Mouse (Mus musculus): ENCODE data around the gene Ubr7. TPM values are rescaled to one million over a fixed set of nuclear protein-coding genes. Genes with fewer than 3 reads are reported as not detected.

Ubr7 gene
- total and polyA plus RNA-seq, 2 experiments from 2014 or later, result 26.2 to 47.2 TPM

DNA sequence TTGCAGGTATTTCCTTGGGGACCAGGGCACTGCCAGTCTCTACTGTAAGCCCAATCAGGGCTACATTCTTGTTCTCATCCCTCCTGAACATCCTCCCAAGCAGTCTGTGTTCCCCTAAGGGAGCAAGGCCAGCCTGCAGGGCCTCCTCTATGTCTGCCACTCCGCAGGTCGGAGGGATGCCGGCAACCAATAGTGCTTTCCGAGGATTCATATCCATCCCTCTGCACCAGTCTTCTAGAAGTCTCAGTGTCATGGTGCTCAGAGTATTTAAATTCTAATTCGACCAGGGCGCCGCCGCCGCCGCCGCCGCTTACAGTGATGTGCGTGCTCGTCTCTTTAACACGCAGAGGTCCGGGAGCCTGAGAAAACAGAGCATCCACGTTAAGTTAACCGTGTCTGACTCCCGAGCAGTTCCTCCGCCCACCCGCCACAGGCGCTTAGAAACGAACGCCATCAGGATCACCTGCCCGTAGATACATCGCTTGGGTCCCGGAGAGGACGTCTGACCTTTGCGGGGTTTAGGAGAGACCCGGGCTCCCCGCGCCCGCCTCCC lies 14.7 kb upstream of the Ubr7 start:
- TF ChIP-seq CTCF (IDR thresholded peaks at IDR 0.05; ENCODE audit: low read depth), result no peak
- Histone ChIP-seq H3K4me3 (ENCODE audit: low read length) (peak overlapping the region; percentile 76), H3K36me3 (ENCODE audit: insufficient read depth, low read length) (no peaks in the 10 kb centered on the region; the same call in 1 of the 2 replicates), H3K27ac (peak overlapping the region; percentile 93), H3K4me1 (ENCODE audit: insufficient read depth, low read length) (0 out of 2 replicates have a peak, but pooled peaks cover 6% of the 10 kb centered on the region), H3K4me2 (ENCODE audit: low read depth, low read length) (peak overlapping the region; percentile 77), H3K9me3 (ENCODE audit: low read length) (no peaks in the 10 kb centered on the region), H3K9ac (replicated peaks; ENCODE audit: low read length) (peak overlapping the region; percentile 93), H3K27me3 (ENCODE audit: insufficient read depth, low read length) (no peaks in the 10 kb centered on the region)
- ATAC-seq (peak; percentile 83), DNase-seq (ENCODE audit: low spot score) (no peak)
- under 1% methylated on average over 33 of the region's 33 CpGs for WGBS

DNA sequence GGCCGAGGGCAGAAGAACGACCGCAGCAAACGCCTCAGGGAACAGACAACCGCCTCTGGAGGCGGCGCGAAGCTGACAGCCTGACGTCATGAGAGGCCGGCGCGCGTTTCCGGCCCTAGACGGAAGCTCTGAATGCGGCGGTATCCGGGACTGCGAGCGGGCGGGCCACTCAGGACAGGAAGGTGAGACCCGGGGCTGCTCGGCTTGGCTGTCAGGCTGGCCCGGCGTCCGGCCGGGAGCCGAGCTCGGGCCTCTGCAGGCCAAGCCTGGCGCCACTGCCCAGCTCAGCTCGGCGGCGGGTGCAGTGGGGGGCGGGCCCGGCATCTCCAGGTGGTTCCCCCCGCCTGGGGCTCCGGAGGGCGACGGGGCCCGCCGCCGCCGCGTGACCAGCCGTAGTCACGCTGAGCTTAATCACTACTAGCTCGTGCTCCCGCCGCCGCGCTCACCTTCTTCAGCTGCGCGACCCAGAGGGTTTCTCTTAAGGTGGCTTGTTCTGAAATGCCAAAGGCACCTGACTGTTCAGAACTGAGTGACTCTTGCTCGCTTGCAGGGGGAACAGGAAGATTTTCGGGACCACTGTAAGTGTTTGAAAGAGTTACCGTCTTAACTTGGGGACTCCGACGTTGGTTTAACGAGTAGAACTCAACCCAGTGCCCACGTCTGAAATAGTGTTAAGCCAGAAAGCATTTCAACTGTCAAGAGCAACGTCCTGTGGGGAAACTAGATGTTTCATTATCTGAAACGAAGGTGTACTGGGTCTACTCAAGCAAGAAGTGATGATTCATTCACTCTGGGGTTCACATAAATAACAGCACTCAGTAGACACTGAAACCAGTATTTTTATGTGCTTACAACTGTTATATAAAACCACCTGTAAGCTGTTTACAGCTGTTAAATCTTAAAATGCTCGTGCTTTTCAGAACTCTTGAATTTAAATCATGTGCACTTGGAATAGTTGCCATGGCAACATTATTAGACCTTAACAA lies 13.9 kb upstream of the Ubr7 start, which contains the start of the genes Moap1 and Tmem251:
Gene Moap1 (minus strand): TSS at position 73 of the 986 bp plus-strand sequence.
Gene Tmem251 (plus strand): TSS at position 174 of the 986 bp plus-strand sequence.
- 0 out of 2 replicates have a peak, but pooled peaks cover 6% of the 10 kb centered on the region for H3K4me1 ChIP-seq (ENCODE audit: insufficient read depth, low read length)
- WGBS, result 2% methylated on average over 62 of the region's 63 CpGs
- H3K36me3 ChIP-seq (ENCODE audit: insufficient read depth, low read length), result no peaks in the 10 kb centered on the region; the same call in 1 of the 2 replicates
- DNase-seq (ENCODE audit: low spot score) (peak; percentile 95), ATAC-seq (peak; percentile 98)
- H3K9ac ChIP-seq (replicated peaks; ENCODE audit: low read length), result peak within 1 kb of the TSS; percentile 93
- peak within 1 kb of the TSS; percentile 77 for H3K4me2 ChIP-seq (ENCODE audit: low read depth, low read length)
- TF ChIP-seq CTCF (IDR thresholded peaks at IDR 0.05; ENCODE audit: low read depth), result peak; percentile 41
- H3K4me3 ChIP-seq (ENCODE audit: low read length), result peak within 1 kb of the TSS; percentile 76
- H3K27me3 ChIP-seq (ENCODE audit: insufficient read depth, low read length), result no peaks in the 10 kb centered on the region
- H3K9me3 ChIP-seq (ENCODE audit: low read length), result no peaks in the 10 kb centered on the region
- peak within 1 kb of the TSS; percentile 93 for H3K27ac ChIP-seq

GRCm38 (mm10) chr12:102744839-102745238 lies 12.9 kb upstream of the Ubr7 start:
- no peaks in the 10 kb centered on the region for H3K9me3 ChIP-seq (ENCODE audit: low read length)
- no peak overlapping the region for H3K9ac ChIP-seq (replicated peaks; ENCODE audit: low read length)
- H3K27me3 ChIP-seq (ENCODE audit: insufficient read depth, low read length), result no peaks in the 10 kb centered on the region
- DNase-seq (ENCODE audit: low spot score) (peak; percentile 28), ATAC-seq (no peak)
- no peak overlapping the region for H3K4me3 ChIP-seq (ENCODE audit: low read length)
- TF ChIP-seq CTCF (IDR thresholded peaks at IDR 0.05; ENCODE audit: low read depth), result peak; percentile 39; the same call in 1 of the 2 replicates
- WGBS, result 50% methylated on average over 6 of the region's 6 CpGs
- H3K36me3 ChIP-seq (ENCODE audit: insufficient read depth, low read length), result no peaks in the 10 kb centered on the region; the same call in 1 of the 2 replicates
- H3K27ac ChIP-seq, result no peak overlapping the region
- 0 out of 2 replicates have a peak, but pooled peaks cover 6% of the 10 kb centered on the region for H3K4me1 ChIP-seq (ENCODE audit: insufficient read depth, low read length)
- peak overlapping the region; percentile 77 for H3K4me2 ChIP-seq (ENCODE audit: low read depth, low read length)

DNA sequence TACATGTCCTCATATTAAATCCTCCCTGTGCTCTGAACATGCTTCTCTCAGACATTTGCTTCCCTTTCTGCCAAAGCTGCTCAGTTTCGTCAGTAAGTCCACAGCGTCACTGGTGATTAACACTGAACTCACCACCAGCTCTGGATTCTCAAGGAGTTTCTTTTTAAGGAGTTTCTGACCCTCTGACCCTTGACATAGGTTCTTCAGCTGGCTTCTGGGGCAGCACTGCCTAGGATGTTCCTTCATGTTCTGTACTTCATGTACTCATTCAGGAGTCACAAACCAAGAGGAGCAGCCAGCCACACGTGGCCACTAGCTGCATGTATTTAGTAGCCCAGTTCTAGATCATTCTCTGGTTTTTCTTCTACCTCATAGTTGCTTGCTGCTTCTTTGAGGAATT lies 9.5 kb upstream of the Ubr7 start:
- no peak overlapping the region for H3K4me3 ChIP-seq (ENCODE audit: low read length)
- no peak overlapping the region for H3K4me2 ChIP-seq (ENCODE audit: low read depth, low read length)
- ATAC-seq (no peak), DNase-seq (ENCODE audit: low spot score) (no peak)
- no peaks in the 10 kb centered on the region for H3K27me3 ChIP-seq (ENCODE audit: insufficient read depth, low read length)
- H3K36me3 ChIP-seq (ENCODE audit: insufficient read depth, low read length), result no peaks in the 10 kb centered on the region; the same call in 1 of the 2 replicates
- H3K9me3 ChIP-seq (ENCODE audit: low read length), result no peaks in the 10 kb centered on the region
- H3K27ac ChIP-seq, result no peak overlapping the region
- no peak overlapping the region for H3K9ac ChIP-seq (replicated peaks; ENCODE audit: low read length)
- H3K4me1 ChIP-seq (ENCODE audit: insufficient read depth, low read length), result 0 out of 2 replicates have a peak, but pooled peaks cover 6% of the 10 kb centered on the region
- WGBS, result 83% methylated on average over 3 of the region's 3 CpGs
- TF ChIP-seq CTCF (IDR thresholded peaks at IDR 0.05; ENCODE audit: low read depth), result no peak

GRCm38 (mm10) chr12:102756304-102756703 lies 1.5 kb upstream of the Ubr7 start:
- peak; percentile 62 for TF ChIP-seq CTCF (IDR thresholded peaks at IDR 0.05; ENCODE audit: low read depth)

DNA sequence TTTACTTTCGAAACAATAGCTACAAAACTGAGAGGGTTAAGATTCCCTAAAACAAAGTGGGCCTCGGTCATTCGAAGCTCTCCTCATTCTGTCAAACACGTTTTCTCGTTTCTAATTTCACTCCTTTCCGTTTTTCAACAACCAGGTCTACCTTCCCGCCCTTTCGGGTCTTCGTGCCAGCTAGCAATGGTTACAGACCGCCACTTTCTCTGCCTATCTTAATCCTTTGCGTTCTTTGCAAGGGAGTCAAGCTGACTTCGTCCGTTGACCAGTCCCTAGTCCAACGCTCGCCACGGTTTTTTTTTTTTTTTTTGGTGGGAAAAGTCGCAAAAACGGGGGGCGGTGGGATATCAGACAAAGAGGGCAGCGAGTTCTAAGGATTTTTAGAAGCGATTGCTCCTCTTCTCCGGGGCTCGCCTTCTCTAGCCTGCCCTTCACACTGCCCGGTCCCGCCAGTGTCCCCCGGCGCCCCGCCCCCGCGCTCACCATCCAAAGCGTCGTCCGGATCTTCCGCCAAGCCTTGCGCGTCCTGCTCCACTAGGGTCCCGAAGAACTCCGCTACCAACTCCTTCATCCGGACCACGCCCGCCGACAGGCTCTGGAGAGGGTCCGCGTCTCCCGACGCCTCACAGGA lies 595 bp upstream of the Ubr7 start:
- H3K4me1 ChIP-seq (ENCODE audit: insufficient read depth, low read length), result peaks cover 7% of the 10 kb centered on the region; the same call in 1 of the 2 replicates
- peak overlapping the region; percentile 79 for H3K4me3 ChIP-seq (ENCODE audit: low read length)
- DNase-seq (ENCODE audit: low spot score) (no peak), ATAC-seq (peak; percentile 85)
- no peaks in the 10 kb centered on the region for H3K9me3 ChIP-seq (ENCODE audit: low read length)
- no peaks in the 10 kb centered on the region for H3K27me3 ChIP-seq (ENCODE audit: insufficient read depth, low read length)
- H3K36me3 ChIP-seq (ENCODE audit: insufficient read depth, low read length), result no peaks in the 10 kb centered on the region
- under 1% methylated on average over 45 of the region's 46 CpGs for WGBS
- peak overlapping the region; percentile 72 for H3K9ac ChIP-seq (replicated peaks; ENCODE audit: low read length)
- no peak for TF ChIP-seq CTCF (IDR thresholded peaks at IDR 0.05; ENCODE audit: low read depth)
- peak overlapping the region; percentile 73 for H3K4me2 ChIP-seq (ENCODE audit: low read depth, low read length)
- H3K27ac ChIP-seq, result peak overlapping the region; percentile 89

More at GRCm38 (mm10) chr12:102756304-102756703, 1.5 kb upstream of the Ubr7 start:
- 88% methylated on average over 7 of the region's 7 CpGs for WGBS
- Histone ChIP-seq H3K4me3 (ENCODE audit: low read length) (peak overlapping the region; percentile 79), H3K4me2 (ENCODE audit: low read depth, low read length) (peak overlapping the region; percentile 73), H3K36me3 (ENCODE audit: insufficient read depth, low read length) (no peaks in the 10 kb centered on the region), H3K27me3 (ENCODE audit: insufficient read depth, low read length) (no peaks in the 10 kb centered on the region), H3K4me1 (ENCODE audit: insufficient read depth, low read length) (peaks cover 7% of the 10 kb centered on the region; the same call in 1 of the 2 replicates), H3K9me3 (ENCODE audit: low read length) (no peaks in the 10 kb centered on the region), H3K27ac (no peak overlapping the region), H3K9ac (replicated peaks; ENCODE audit: low read length) (no peak overlapping the region)
- ATAC-seq, result no peak
- peak; percentile 36 for DNase-seq (ENCODE audit: low spot score)
